1 mouse cellular context compared by ENCODE assay signal in the genomic region with DNA sequence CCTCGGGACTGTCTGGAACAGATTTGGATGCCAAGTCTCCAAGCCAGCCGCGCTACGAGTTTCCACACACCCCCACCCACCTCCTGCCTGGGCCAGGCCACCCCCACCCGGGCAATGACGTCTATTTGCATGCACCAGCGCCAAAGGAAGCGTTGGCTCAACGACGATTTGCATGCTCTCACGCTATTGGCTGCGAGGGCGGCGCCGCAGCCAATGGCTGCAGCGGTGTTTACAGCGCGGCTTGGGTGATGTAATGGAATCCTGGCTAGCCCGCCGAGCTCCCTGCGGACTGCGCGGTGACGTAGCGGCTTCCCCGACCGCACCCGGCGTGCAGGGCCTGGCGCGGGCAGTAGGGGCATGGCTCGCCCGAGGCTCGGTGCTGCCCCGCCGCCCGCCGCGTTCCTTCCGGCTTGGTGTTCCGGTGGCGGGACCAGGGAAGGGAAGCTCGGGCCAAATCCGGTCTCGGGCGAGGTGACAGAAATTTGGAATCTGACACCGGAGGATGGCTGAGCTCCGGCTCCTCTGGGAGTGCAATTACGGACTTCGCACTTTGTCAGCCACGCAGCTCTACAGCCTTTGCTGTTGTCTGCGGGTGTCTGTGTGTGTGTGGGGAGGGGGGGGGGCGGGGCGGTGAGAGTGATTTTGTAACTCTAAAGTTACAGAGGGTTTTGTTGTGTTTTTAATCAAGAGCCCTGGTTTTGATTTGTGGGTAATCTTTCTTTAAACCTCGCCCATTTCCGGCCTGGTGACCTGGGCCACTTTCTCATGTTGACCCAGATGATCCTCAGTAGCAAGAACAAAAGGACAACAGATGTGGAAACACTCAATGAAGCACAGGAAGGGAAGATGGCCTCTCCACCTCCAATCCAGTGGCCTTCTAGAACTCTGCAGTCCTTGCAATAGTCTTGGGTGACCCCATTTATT.
A peak's percentile ranks its signal among the peaks of the same experiment; 100 is the strongest.
TF ChIP-seq lines count a peak whose summit lies in the region.

No protein-coding gene starts in this region.

TF ChIP-seq in CH12.LX, 34 proteins besides CTCF, POLR2A, EP300 and RAD21:
- peak; percentile 35; the same call in 1 of the 2 replicates for TF ChIP-seq ZMIZ1 (IDR thresholded peaks at IDR 0.05; ENCODE audit: low read depth, low read length)
- peak; percentile 60 for TF ChIP-seq HCFC1 (IDR thresholded peaks at IDR 0.05; ENCODE audit: low read depth, low read length)
- 0 out of 2 replicates have a peak, but pooled peaks have one; percentile 22 for TF ChIP-seq MYC (IDR thresholded peaks at IDR 0.05; ENCODE audit: low read depth, low read length)
- peak; percentile 83 for TF ChIP-seq MXI1 (IDR thresholded peaks at IDR 0.05; ENCODE audit: low read depth, low read length)
- TF ChIP-seq GABPA (IDR thresholded peaks at IDR 0.05; ENCODE audit: insufficient replicate concordance, low read depth, low read length), result peak; percentile 95
- TF ChIP-seq TCF12 (IDR thresholded peaks at IDR 0.05; ENCODE audit: low read depth, low read length), result peak; percentile 68; the same call in 1 of the 2 replicates
- no peak for TF ChIP-seq USF1 (IDR thresholded peaks at IDR 0.05; ENCODE audit: low read depth, low read length)
- TF ChIP-seq JUND (conservative IDR thresholded peaks at IDR 0.05; ENCODE audit: low read depth, low read length), result no peak
- no peak for TF ChIP-seq POLR2AphosphoS2 (IDR thresholded peaks at IDR 0.05; ENCODE audit: low read depth, low read length)
- TF ChIP-seq ZKSCAN1 (IDR thresholded peaks at IDR 0.05; ENCODE audit: borderline replicate concordance, low read depth, low read length), result no peak
- no peak for TF ChIP-seq SMC3 (IDR thresholded peaks at IDR 0.05; ENCODE audit: low read depth, low read length)
- TF ChIP-seq MEF2A (IDR thresholded peaks at IDR 0.05; ENCODE audit: borderline replicate concordance, low read depth, low read length), result peak; percentile 90
- TF ChIP-seq JUN (IDR thresholded peaks at IDR 0.05; ENCODE audit: insufficient read depth, low read depth, low read length), result peak; percentile 67
- TF ChIP-seq MAX (IDR thresholded peaks at IDR 0.05; ENCODE audit: low read length), result peak; percentile 88
- peak; percentile 79 for TF ChIP-seq SIN3A (IDR thresholded peaks at IDR 0.05; ENCODE audit: low read length)
- TF ChIP-seq KAT2A (IDR thresholded peaks at IDR 0.05; ENCODE audit: insufficient replicate concordance, low read length), result 0 out of 2 replicates have a peak, but pooled peaks have one; percentile 74
- TF ChIP-seq RCOR1 (conservative IDR thresholded peaks at IDR 0.05; ENCODE audit: low read depth, low read length), result peak; percentile 90
- TF ChIP-seq ELF1 (IDR thresholded peaks at IDR 0.05; ENCODE audit: low read depth, low read length), result peak; percentile 81
- peak; percentile 36 for TF ChIP-seq NRF1 (IDR thresholded peaks at IDR 0.05; ENCODE audit: low read depth, low read length)
- TF ChIP-seq IRF4 (IDR thresholded peaks at IDR 0.05; ENCODE audit: low read depth, low read length), result peak; percentile 77; the same call in 1 of the 2 replicates
- TF ChIP-seq PAX5 (IDR thresholded peaks at IDR 0.05; ENCODE audit: low read length), result no peak
- no peak for TF ChIP-seq TBP (conservative IDR thresholded peaks at IDR 0.05; ENCODE audit: low read depth, low read length)
- TF ChIP-seq CHD1 (IDR thresholded peaks at IDR 0.05; ENCODE audit: low read depth, low read length), result no peak
- no peak; the same call in 1 of the 2 replicates for TF ChIP-seq MAFK (IDR thresholded peaks at IDR 0.05; ENCODE audit: insufficient replicate concordance, low read length)
- TF ChIP-seq CHD2 (IDR thresholded peaks at IDR 0.05; ENCODE audit: low read length), result peak; percentile 88
- 0 out of 2 replicates have a peak, but pooled peaks have one; percentile 61 for TF ChIP-seq E2F4 (IDR thresholded peaks at IDR 0.05; ENCODE audit: insufficient replicate concordance, low read depth, low read length)
- no peak for TF ChIP-seq USF2 (conservative IDR thresholded peaks at IDR 0.05; ENCODE audit: low read depth, low read length)
- TF ChIP-seq BHLHE40 (IDR thresholded peaks at IDR 0.05; ENCODE audit: low read depth, low read length), result peak; percentile 93
- peak; percentile 72; the same call in 1 of the 2 replicates for TF ChIP-seq MAZ (IDR thresholded peaks at IDR 0.05; ENCODE audit: low read depth, low read length)
- TF ChIP-seq ZNF384 (IDR thresholded peaks at IDR 0.05; ENCODE audit: low read depth, low read length), result no peak
- no peak for TF ChIP-seq ZC3H11A (IDR thresholded peaks at IDR 0.05; ENCODE audit: low read depth, low read length)
- TF ChIP-seq UBTF (IDR thresholded peaks at IDR 0.05; ENCODE audit: low read depth, low read length), result no peak
- 0 out of 2 replicates have a peak, but pooled peaks have one; percentile 35 for TF ChIP-seq NELFE (IDR thresholded peaks at IDR 0.05; ENCODE audit: low read depth, low read length)
- TF ChIP-seq ETS1 (conservative IDR thresholded peaks at IDR 0.05; ENCODE audit: low read depth, low read length), result peak; percentile 98
